Mouse (Mus musculus) CH12.LX (cell line): Measurements from ENCODE around the gene Dlgap1. TPM values are rescaled to one million over a fixed set of nuclear protein-coding genes. Genes with fewer than 3 reads are reported as not detected.

Source experiments
- DNase-seq: peaks from one replicate; pipeline ENCODE4 v3.0.0-alpha.2; 2013; ENCODE audit errors: extremely low read depth
- H3K27ac ChIP-seq: 2 replicates; pipeline ENCODE4 v1.5.1; 2012; ENCODE audit warnings: low read depth, mild to moderate bottlenecking, control low read depth, moderate library complexity; ENCODE audit not compliant: insufficient read depth
- H3K27me3 ChIP-seq: replicated peaks from 2 replicates; pipeline ENCODE3; 2012; ENCODE audit warnings: inconsistent platforms
- H3K36me3 ChIP-seq, 2 experiments: replicated peaks in 1 of 2; 2 replicates each; pipeline versions ENCODE3 to v1.6.1; 2012; ENCODE audit warnings: inconsistent platforms in 1 of 2, low read length in 1 of 2, mild to moderate bottlenecking in 1 of 2, mixed read lengths in 1 of 2, moderate library complexity in 1 of 2; ENCODE audit not compliant: control insufficient read depth in 1 of 2, insufficient read depth in 1 of 2
- H3K4me1 ChIP-seq, 2 experiments: 2 replicates each; pipeline ENCODE4 v1.6.1; 2012; ENCODE audit warnings: inconsistent platforms in 1 of 2, moderate library complexity in 1 of 2; ENCODE audit not compliant: insufficient read depth in 2 of 2, control insufficient read depth in 1 of 2
- H3K4me2 ChIP-seq: 2 replicates; pipeline ENCODE4 v1.6.1; 2012; ENCODE audit warnings: low read depth, mild to moderate bottlenecking, control low read depth; ENCODE audit not compliant: poor library complexity, insufficient read depth, severe bottlenecking
- H3K4me3 ChIP-seq, 3 experiments: fragments of 150-350 bp in 1 of 3; sonication (generic) in 1 of 3; replicated peaks in 1 of 3; 2 replicates each; pipeline versions ENCODE3 to v1.5.1; 2011 to 2012; ENCODE audit warnings: low read depth in 2 of 3, low read length in 2 of 3, mild to moderate bottlenecking in 2 of 3, moderate library complexity in 2 of 3, control low read depth in 1 of 3, improper control_type of control experiment in 1 of 3, inconsistent platforms in 1 of 3, mixed read lengths in 1 of 3; ENCODE audit not compliant: poor library complexity in 1 of 3
- H3K79me2 ChIP-seq: replicated peaks from 2 replicates; pipeline ENCODE4 v1.6.1; 2012; ENCODE audit warnings: mild to moderate bottlenecking, moderate library complexity; ENCODE audit not compliant: control insufficient read depth, poor library complexity, insufficient read depth, severe bottlenecking; ENCODE audit errors: extremely low read depth
- H3K9ac ChIP-seq: 2 replicates; pipeline ENCODE4 v1.6.1; 2012; ENCODE audit warnings: low read depth, mild to moderate bottlenecking, control low read depth, moderate library complexity; ENCODE audit not compliant: insufficient read depth
- H3K9me3 ChIP-seq: replicated peaks from 2 replicates; pipeline ENCODE3; 2012; ENCODE audit warnings: low read length, inconsistent platforms, mixed read lengths
- BHLHE40 ChIP-seq: IDR thresholded peaks from 2 replicates; pipeline ENCODE4 v1.6.1; 2011; ENCODE audit warnings: mild to moderate bottlenecking, low read depth, low read length, improper control_type of control experiment
- CTCF ChIP-seq, 2 experiments: IDR thresholded peaks in 1 of 2; conservative IDR thresholded peaks in 1 of 2; 2 replicates each; pipeline ENCODE4 v1.5.1; 2011 to 2012; ENCODE audit warnings: low read depth in 2 of 2, low read length in 2 of 2, improper control_type of control experiment in 1 of 2, inconsistent platforms in 1 of 2, mild to moderate bottlenecking in 1 of 2, moderate library complexity in 1 of 2
- ETS1 ChIP-seq: conservative IDR thresholded peaks from 2 replicates; pipeline ENCODE4 v1.6.1; 2012; ENCODE audit warnings: low read depth, mild to moderate bottlenecking, inconsistent platforms, low read length, improper control_type of control experiment, moderate library complexity
- HCFC1 ChIP-seq: IDR thresholded peaks from 2 replicates; pipeline ENCODE4 v1.6.1; 2012; ENCODE audit warnings: low read depth, mild to moderate bottlenecking, inconsistent platforms, low read length, improper control_type of control experiment
- IRF4 ChIP-seq: IDR thresholded peaks from 2 replicates; pipeline ENCODE4 v1.6.1; 2014; ENCODE audit warnings: low read depth, mild to moderate bottlenecking, inconsistent platforms, low read length, improper control_type of control experiment
- JUND ChIP-seq: conservative IDR thresholded peaks from 2 replicates; pipeline ENCODE4 v1.6.1; 2011; ENCODE audit warnings: low read depth, low read length, improper control_type of control experiment
- MAFK ChIP-seq: IDR thresholded peaks from 2 replicates; pipeline ENCODE4 v1.6.1; 2011; ENCODE audit warnings: low read length, improper control_type of control experiment; ENCODE audit not compliant: insufficient replicate concordance
- MAZ ChIP-seq: IDR thresholded peaks from 2 replicates; pipeline ENCODE4 v1.6.1; 2012; ENCODE audit warnings: low read depth, mild to moderate bottlenecking, inconsistent platforms, low read length, improper control_type of control experiment, moderate library complexity
- MEF2A ChIP-seq: IDR thresholded peaks from 2 replicates; pipeline ENCODE4 v1.6.1; 2014; ENCODE audit warnings: low read depth, mild to moderate bottlenecking, inconsistent platforms, low read length, improper control_type of control experiment, borderline replicate concordance
- MXI1 ChIP-seq: IDR thresholded peaks from 2 replicates; pipeline ENCODE4 v1.6.1; 2011; ENCODE audit warnings: mild to moderate bottlenecking, low read depth, low read length, improper control_type of control experiment
- MYC ChIP-seq: IDR thresholded peaks from 2 replicates; pipeline ENCODE4 v1.6.1; 2011; ENCODE audit warnings: low read depth, mild to moderate bottlenecking, improper control_type of control experiment, low read length
- NELFE ChIP-seq: IDR thresholded peaks from 2 replicates; pipeline ENCODE4 v1.6.1; 2011; ENCODE audit warnings: low read depth, low read length, improper control_type of control experiment
- NRF1 ChIP-seq: IDR thresholded peaks from 2 replicates; pipeline ENCODE4 v1.6.1; 2014; ENCODE audit warnings: low read depth, mild to moderate bottlenecking, inconsistent platforms, low read length, improper control_type of control experiment, moderate library complexity
- PAX5 ChIP-seq: IDR thresholded peaks from 2 replicates; pipeline ENCODE4 v1.6.1; 2012; ENCODE audit warnings: low read length, inconsistent platforms, mixed read lengths
- POLR2A ChIP-seq: IDR thresholded peaks from 2 replicates; pipeline ENCODE4 v1.6.1; 2011; ENCODE audit warnings: low read depth, mild to moderate bottlenecking, improper control_type of control experiment, low read length
- POLR2AphosphoS2 ChIP-seq: IDR thresholded peaks from 2 replicates; pipeline ENCODE4 v1.6.1; 2011; ENCODE audit warnings: low read depth, low read length, improper control_type of control experiment
- RAD21 ChIP-seq: IDR thresholded peaks from 2 replicates; pipeline ENCODE4 v1.6.1; 2011; ENCODE audit warnings: low read depth, mild to moderate bottlenecking, low read length, improper control_type of control experiment, moderate library complexity
- SIN3A ChIP-seq: IDR thresholded peaks from 2 replicates; pipeline ENCODE4 v1.6.1; 2012; ENCODE audit warnings: low read length, improper control_type of control experiment, inconsistent platforms
- TCF12 ChIP-seq: IDR thresholded peaks from 2 replicates; pipeline ENCODE4 v1.6.1; 2014; ENCODE audit warnings: low read depth, mild to moderate bottlenecking, inconsistent platforms, low read length, improper control_type of control experiment
- ZKSCAN1 ChIP-seq: IDR thresholded peaks from 2 replicates; pipeline ENCODE4 v1.6.1; 2012; ENCODE audit warnings: low read depth, inconsistent platforms, low read length, improper control_type of control experiment, borderline replicate concordance
- ZMIZ1 ChIP-seq: IDR thresholded peaks from 2 replicates; pipeline ENCODE4 v1.6.1; 2012; ENCODE audit warnings: low read depth, mild to moderate bottlenecking, inconsistent platforms, low read length, improper control_type of control experiment
- ZNF384 ChIP-seq: IDR thresholded peaks from 2 replicates; pipeline ENCODE4 v1.6.1; 2012; ENCODE audit warnings: low read depth, low read length, improper control_type of control experiment, inconsistent platforms
- dilution Hi-C: fragments of 300-500 bp; cut with MboI; formaldehyde crosslinking; loops from 2 replicates; pipeline ENCODE4 v1.14.3; 2020; ENCODE audit warnings: low sequenced_read_pairs; ENCODE audit not compliant: extremely low pct_unique_long_range_greater_than_20kb, extremely low pct_ligation_motif_present
- in situ Hi-C: fragments of 300-500 bp; cut with MboI; formaldehyde crosslinking; loops from 3 replicates; pipeline ENCODE4 v1.14.3; 2019; ENCODE audit warnings: low sequenced_read_pairs, low pct_ligation_motif_present, low pct_unique_long_range_greater_than_20kb, mixed read lengths
- polyA plus RNA-seq: library from polyadenylated mRNA; unstranded; fragments of >175 nt; gene quantifications from 2 replicates; pipeline ENCODE4 v1.2.1, GENCODE M21; 2012; ENCODE audit warnings: low read depth; ENCODE audit not compliant: insufficient read length
- total RNA-seq, 2 experiments: library from RNA; depleted of rRNA; stranded (reverse); fragments of 300-350 nt in 1 of 2; fragments of >200 nt in 1 of 2; gene quantifications; 2 replicates each; pipeline ENCODE4 v1.2.3; 2012 to 2014

The Dlgap1 gene
- total and polyA plus RNA-seq, 3 experiments, result 0.51 to 2.7 (median 1.2) TPM

- H3K4me1 ChIP-seq, result peaks cover 6 to 15% of the 10 kb centered on the region in 2 experiments; a peak in 3 of 4 replicates
- in situ Hi-C loops (no loop called here), dilution Hi-C loops (no loop called here)
- TF ChIP-seq POLR2A (no peak), MAFK (no peak), MAZ (no peak), MYC (no peak)
- H3K27ac ChIP-seq, result no peak overlapping the region
- H3K9me3 ChIP-seq, result no peaks in the 10 kb centered on the region
- H3K4me2 ChIP-seq, result no peak overlapping the region
- H3K79me2 ChIP-seq, result no peaks in the 10 kb centered on the region
- no peaks in the 10 kb centered on the region for H3K36me3 ChIP-seq
- H3K9ac ChIP-seq, result no peak overlapping the region
- H3K4me3 ChIP-seq, result no peak overlapping the region
- DNase-seq, result no peak
- no peaks in the 10 kb centered on the region for H3K27me3 ChIP-seq
These were observed 620.3 kb downstream of the Dlgap1 start for GRCm38 (mm10) chr17:70589140-70589539.

- TF ChIP-seq POLR2A (no peak), MEF2A (no peak), NRF1 (no peak), NELFE (no peak), JUND (no peak), ZNF384 (no peak), POLR2AphosphoS2 (no peak), CTCF (conservative IDR thresholded peaks at IDR 0.05 in 1 of 2, IDR thresholded peaks at IDR 0.05 in 1 of 2; ENCODE audit: low read depth in 2 of 2, low read length in 2 of 2) (no peak), SIN3A (no peak), TCF12 (no peak), RAD21 (no peak)
- no peaks in the 10 kb centered on the region for H3K27me3 ChIP-seq
- H3K4me2 ChIP-seq, result no peak overlapping the region; the same call in 1 of the 2 replicates
- H3K4me1 ChIP-seq, result peaks cover 6 to 15% of the 10 kb centered on the region in 2 experiments; a peak in 3 of 4 replicates
- no peaks in the 10 kb centered on the region for H3K79me2 ChIP-seq
- no peaks in the 10 kb centered on the region for H3K36me3 ChIP-seq
- no peaks in the 10 kb centered on the region for H3K9me3 ChIP-seq
- H3K9ac ChIP-seq, result no peak overlapping the region
- H3K4me3 ChIP-seq, result no peak overlapping the region
- DNase-seq, result no peak
- in situ Hi-C loops, result no loop called here
- dilution Hi-C loops, result no loop called here
- no peak overlapping the region for H3K27ac ChIP-seq
These were observed 621.6 kb downstream of the Dlgap1 start for GRCm38 (mm10) chr17:70590506-70590905.

- Histone ChIP-seq H3K9ac (no peak overlapping the region), H3K36me3 (no peaks in the 10 kb centered on the region), H3K27me3 (no peaks in the 10 kb centered on the region), H3K4me1 (peaks cover 0 to 6% of the 10 kb centered on the region in 2 experiments; a peak in 2 of 4 replicates), H3K9me3 (no peaks in the 10 kb centered on the region), H3K4me3 (no peak overlapping the region), H3K27ac (no peak overlapping the region), H3K79me2 (no peaks in the 10 kb centered on the region), H3K4me2 (no peak overlapping the region)
- in situ Hi-C loops (no loop called here), dilution Hi-C loops (no loop called here)
- DNase-seq, result no peak
- TF ChIP-seq NELFE, result no peak
- TF ChIP-seq MEF2A, result no peak
- no peak for TF ChIP-seq ZMIZ1
- TF ChIP-seq BHLHE40, result no peak
- TF ChIP-seq ZKSCAN1, result no peak
- TF ChIP-seq IRF4, result no peak
- TF ChIP-seq ETS1, result no peak
- no peak for TF ChIP-seq HCFC1
- no peak for TF ChIP-seq MXI1
- TF ChIP-seq NRF1, result no peak
- no peak for TF ChIP-seq PAX5
These were observed 625.4 kb downstream of the Dlgap1 start for GRCm38 (mm10) chr17:70594277-70594676.
